Comparison of ENCODE assay signal across 8 mouse cellular contexts in the genomic region with DNA sequence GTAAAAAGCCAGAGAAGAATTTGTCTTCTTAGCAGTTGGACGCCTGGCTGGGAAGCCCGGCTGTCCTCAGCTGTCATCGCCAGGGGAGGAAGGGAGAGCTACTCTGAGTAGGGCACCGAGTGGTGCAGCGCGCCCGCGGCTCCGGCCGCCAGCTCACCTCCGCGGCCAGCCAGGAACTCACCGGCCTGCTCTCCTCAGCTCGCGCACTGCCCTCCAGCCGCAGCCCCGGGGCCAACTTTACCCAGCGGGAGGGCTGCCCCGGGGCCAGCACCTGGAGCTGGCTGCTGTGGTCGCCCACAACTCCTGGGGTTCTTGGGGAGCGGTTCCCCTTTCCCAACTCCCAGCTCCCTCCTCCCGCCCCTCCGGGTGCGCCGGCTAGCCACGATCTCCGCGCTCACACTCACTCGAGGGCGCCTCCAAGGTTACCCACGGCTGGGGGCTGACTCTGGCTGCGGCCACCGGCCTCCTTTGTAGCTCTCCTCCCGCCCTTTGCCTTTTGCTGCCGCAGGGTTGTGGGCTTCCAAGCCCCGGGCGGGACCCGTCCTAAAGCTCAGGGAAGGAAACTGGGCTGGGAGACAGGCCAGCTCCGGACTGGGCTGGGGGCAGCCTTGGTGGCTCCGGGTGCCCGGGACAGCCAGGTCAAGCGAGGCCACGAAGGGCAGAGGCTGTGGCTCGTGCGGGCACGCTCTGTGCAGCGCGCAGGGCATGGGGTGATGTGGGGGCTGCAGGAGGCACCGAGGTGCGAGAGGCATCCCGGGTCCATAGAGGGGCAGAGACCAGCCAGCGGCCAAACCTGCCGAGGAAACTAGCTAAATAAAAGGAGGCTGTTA. TPM values are rescaled to one million over a fixed set of nuclear protein-coding genes. Genes with fewer than 3 reads are reported as not detected.
DNase-seq lines count a peak whose midpoint lies in the region; ATAC-seq lines count a peak whose summit lies in the region.

No protein-coding gene starts in this region.

- H3K9me3 ChIP-seq in heart, embryonic 12.5 days (replicated peaks) = no peaks in the 10 kb centered on the region
- H3K9me3 ChIP-seq in kidney, embryonic 14.5 days (ENCODE audit: control insufficient read depth, low read length) = no peaks in the 10 kb centered on the region

- ATAC-seq in heart, embryonic 12.5 days (ENCODE audit: insufficient number of reproducible peaks, low FRiP score) = peak; percentile 59
- peak; percentile 84 for ATAC-seq in kidney, embryonic 14.5 days (ENCODE audit: low FRiP score, low TSS enrichment)

- DNase-seq in CD4-positive, CD25-positive, alpha-beta regulatory T cell, adult 2 months (ENCODE audit: low read depth, low spot score) = peak; percentile 42
- DNase-seq in adrenal gland, adult (ENCODE audit: inconsistent age in 2 of 2, low spot score in 1 of 2) = peak; percentile 76 to 95
- DNase-seq in embryo, embryonic 9.5 days (ENCODE audit: extremely low spot score) = peak; percentile 73
- peak; percentile 23 for DNase-seq in lung, postnatal 36 days
- DNase-seq in retina, postnatal 1 day = peak; percentile 57
- DNase-seq in layer of hippocampus, adult 9-10 months (ENCODE audit: low spot score) = no peak

- peaks cover 15% of the 10 kb centered on the region for H3K4me1 ChIP-seq in heart, embryonic 12.5 days (replicated peaks)
- peaks cover 8% of the 10 kb centered on the region; the same call in 1 of the 2 replicates for H3K4me1 ChIP-seq in kidney, embryonic 14.5 days (ENCODE audit: control insufficient read depth, insufficient read depth, low read length)

- no peaks in the 10 kb centered on the region for H3K36me3 ChIP-seq in heart, embryonic 12.5 days
- no peaks in the 10 kb centered on the region for H3K36me3 ChIP-seq in kidney, embryonic 14.5 days (ENCODE audit: control insufficient read depth, insufficient read depth, low read length)

- under 1% methylated on average over 53 of the region's 53 CpGs for WGBS in heart, embryonic 12.5 days
- WGBS in kidney, embryonic 14.5 days = 0% methylated on average over 45 of the region's 53 CpGs

- H3K27me3 ChIP-seq in heart, embryonic 12.5 days (replicated peaks) = peaks cover 43% of the 10 kb centered on the region
- H3K27me3 ChIP-seq in kidney, embryonic 14.5 days (ENCODE audit: control insufficient read depth, insufficient read depth, low read length) = peaks cover 77% of the 10 kb centered on the region

- H3K9ac ChIP-seq in heart, embryonic 12.5 days = peak overlapping the region; percentile 64
- no peak overlapping the region for H3K9ac ChIP-seq in kidney, embryonic 14.5 days (ENCODE audit: low read depth, low read length)

- H3K4me3 ChIP-seq in heart, embryonic 12.5 days = peak overlapping the region; percentile 56
- H3K4me3 ChIP-seq in kidney, embryonic 14.5 days (ENCODE audit: low read length) = peak overlapping the region; percentile 31

- no peak overlapping the region for H3K27ac ChIP-seq in heart, embryonic 12.5 days (ENCODE audit: poor library complexity, severe bottlenecking)
- H3K27ac ChIP-seq in kidney, embryonic 14.5 days (ENCODE audit: low read depth, low read length) = no peak overlapping the region

- peak overlapping the region; percentile 91 for H3K4me2 ChIP-seq in heart, embryonic 12.5 days
- peak overlapping the region; percentile 44 for H3K4me2 ChIP-seq in kidney, embryonic 14.5 days (replicated peaks; ENCODE audit: low read depth, low read length)

RNA-seq across cellular contexts. Expression of gene Cdkn2c, which starts 9.8 kb away (rescaled TPM):
- polyA plus RNA-seq in heart, embryonic 12.5 days (2016; fragmentation: Nextera tagmentation; extraction: Ambion mirVana) = 11.6 and 13.2 TPM in 2 replicates
- polyA plus RNA-seq in kidney, embryonic 14.5 days (2014; fragmentation: Nextera tagmentation; extraction: Ambion mirVana) = 2.8 and 3.2 TPM in 2 replicates

RNA-seq across cellular contexts. Expression of gene Faf1, which starts 19.2 kb away (rescaled TPM):
- polyA plus RNA-seq in heart, embryonic 12.5 days (2016; fragmentation: Nextera tagmentation; extraction: Ambion mirVana) = 29.2 and 31.5 TPM in 2 replicates
- 27.1 and 34.3 TPM in 2 replicates for polyA plus RNA-seq in kidney, embryonic 14.5 days (2014; fragmentation: Nextera tagmentation; extraction: Ambion mirVana)
